ENCODE assay signal across 20 mouse cellular contexts in genomic region chr5:142469796-142470195, GRCm38 (mm10). TPM values are rescaled to one million over a fixed set of nuclear protein-coding genes. Genes with fewer than 3 reads are reported as not detected.
DNase-seq lines count a peak whose midpoint lies in the region; ATAC-seq lines count a peak whose summit lies in the region.
"Had no signal": no experiment of that assay in that cellular context is flagged by ENCODE, and none has a peak within 500 bp of the region (broad histone marks: within the 10 kb centered on the region; RNA-seq: fewer than 3 reads in every experiment).

No protein-coding gene starts in this region.

- H3K27me3 ChIP-seq in heart, embryonic 10.5 days (ENCODE audit: insufficient read depth, poor library complexity, severe bottlenecking): no peaks in the 10 kb centered on the region
- no peaks in the 10 kb centered on the region for H3K27me3 ChIP-seq in heart, embryonic 12.5 days (replicated peaks)
- H3K27me3 ChIP-seq: embryonic facial prominence, embryonic 12.5 days; forebrain, embryonic 15.5 days; heart, embryonic 13.5 days; hindbrain, embryonic 13.5 days had no signal

- ATAC-seq in heart, embryonic 12.5 days (ENCODE audit: insufficient number of reproducible peaks, low FRiP score): no peak
- ATAC-seq: forebrain, embryonic 15.5 days; hindbrain, postnatal 0 days had no signal

- no peaks in the 10 kb centered on the region for H3K9me3 ChIP-seq in heart, embryonic 10.5 days
- no peaks in the 10 kb centered on the region for H3K9me3 ChIP-seq in heart, embryonic 12.5 days (replicated peaks)
- H3K9me3 ChIP-seq: embryonic facial prominence, embryonic 12.5 days; forebrain, embryonic 15.5 days; heart, embryonic 13.5 days; hindbrain, embryonic 13.5 days had no signal

- 86% methylated on average over 11 of the region's 11 CpGs for WGBS in heart, embryonic 10.5 days
- WGBS in heart, embryonic 12.5 days: 86% methylated on average over 11 of the region's 11 CpGs

- H3K9ac ChIP-seq in heart, embryonic 12.5 days: no peak overlapping the region
- H3K9ac ChIP-seq: embryonic facial prominence, embryonic 12.5 days; forebrain, embryonic 15.5 days; heart, embryonic 13.5 days; hindbrain, embryonic 13.5 days had no signal

- no peak overlapping the region for H3K4me2 ChIP-seq in heart, embryonic 12.5 days
- H3K4me2 ChIP-seq: embryonic facial prominence, embryonic 12.5 days; forebrain, embryonic 15.5 days; heart, embryonic 13.5 days; hindbrain, embryonic 13.5 days had no signal

- H3K4me3 ChIP-seq in heart, embryonic 10.5 days: no peak overlapping the region
- no peak overlapping the region for H3K4me3 ChIP-seq in heart, embryonic 12.5 days
- H3K4me3 ChIP-seq: embryonic facial prominence, embryonic 12.5 days; forebrain, embryonic 15.5 days; heart, embryonic 13.5 days; hindbrain, embryonic 13.5 days had no signal

- peaks cover 51% of the 10 kb centered on the region for H3K36me3 ChIP-seq in heart, embryonic 10.5 days
- H3K36me3 ChIP-seq in heart, embryonic 12.5 days: peaks cover 47% of the 10 kb centered on the region

- no peak overlapping the region for H3K27ac ChIP-seq in heart, embryonic 10.5 days
- H3K27ac ChIP-seq in heart, embryonic 12.5 days (ENCODE audit: poor library complexity, severe bottlenecking): no peak overlapping the region
- H3K27ac ChIP-seq: embryonic facial prominence, embryonic 12.5 days; forebrain, embryonic 15.5 days; heart, embryonic 13.5 days; hindbrain, embryonic 13.5 days; hindbrain, postnatal 0 days; kidney, postnatal 0 days had no signal

- DNase-seq in adrenal gland, adult 2 months: peak; percentile 74
- DNase-seq in adrenal gland, adult 18-20 months (ENCODE audit: low spot score in 2 of 2): no peak
- DNase-seq in heart, adult 18-20 months: peak; percentile 38 to 44
- no peak for DNase-seq in heart, embryonic 10.5 days (ENCODE audit: low spot score)
- peak; percentile 69 for DNase-seq in heart, postnatal 4 days
- DNase-seq in adrenal gland, postnatal 25 days: peak; percentile 64
- no peak for DNase-seq in lung, postnatal 25 days (ENCODE audit: low spot score)
- DNase-seq: cerebellum, adult 11 months; cerebellum, adult 8-10 months; cerebellum, postnatal 14 days; gastrocnemius, postnatal 10 days; kidney, adult 11 months; kidney, adult 9 months had no signal

- H3K4me1 ChIP-seq in heart, embryonic 10.5 days: peaks cover 9% of the 10 kb centered on the region
- peaks cover 3% of the 10 kb centered on the region for H3K4me1 ChIP-seq in heart, embryonic 12.5 days (replicated peaks)

RNA-seq across cellular contexts. Expression of gene Ap5z1, which starts 6.1 kb away (rescaled TPM):
- 10 to 100 TPM; 18.5 to 22.7 TPM for total RNA-seq in adrenal gland, adult 2 months (2021)
- polyA plus RNA-seq in adrenal gland, adult 2 months (2012; rRNA removed): 75.8 and 77.7 TPM in 2 replicates
- 10 to 100 TPM; 15.4 to 18.1 TPM for total RNA-seq in adrenal gland, adult 18-20 months (2021)
- 1 to 10 TPM; 5.0 to 6.0 TPM for total RNA-seq in heart, adult 18-20 months (2021)
- polyA plus RNA-seq in heart, embryonic 10.5 days (2016; fragmentation: Nextera tagmentation; extraction: Ambion mirVana): 8.7 and 11.1 TPM in 2 replicates
- 1 to 10 TPM; 6.0 to 8.2 TPM for total RNA-seq in heart, postnatal 4 days (2021)
- 7.3 and 9.9 TPM in 2 replicates for polyA plus RNA-seq in heart, embryonic 12.5 days (2016; fragmentation: Nextera tagmentation; extraction: Ambion mirVana)
- total RNA-seq in adrenal gland, postnatal 25 days (2021): 17.7 and 28.4 TPM in 2 replicates

Comparison
In these comparisons a context has a peak if more than half of its experiments do, and no peak if none do; other contexts are left out.
1. DNase-seq: peak in adrenal gland, adult 2 months (single experiment), heart, adult 18-20 months (2 of 2), heart, postnatal 4 days (single experiment) and adrenal gland, postnatal 25 days (single experiment); none in adrenal gland, adult 18-20 months (0 of 2), heart, embryonic 10.5 days (single experiment) and lung, postnatal 25 days (single experiment).